Mouse (Mus musculus) CH12.LX (cell line): ENCODE results near the gene 1700122O11Rik.
A peak's percentile ranks its signal among the peaks of the same experiment; 100 is the strongest.

Experiments used
- CTCF ChIP-seq, 2 experiments: IDR thresholded peaks in 1 of 2; conservative IDR thresholded peaks in 1 of 2; 2 replicates each; pipeline ENCODE4 v1.5.1; 2011 to 2012; ENCODE audit warnings: low read depth in 2 of 2, low read length in 2 of 2, improper control_type of control experiment in 1 of 2, inconsistent platforms in 1 of 2, mild to moderate bottlenecking in 1 of 2, moderate library complexity in 1 of 2
- EP300 ChIP-seq: IDR thresholded peaks from 2 replicates; pipeline ENCODE4 v1.6.1; 2011; ENCODE audit warnings: low read length, improper control_type of control experiment
- GABPA ChIP-seq: IDR thresholded peaks from 2 replicates; pipeline ENCODE4 v1.6.1; 2012; ENCODE audit warnings: low read depth, low read length, improper control_type of control experiment, inconsistent platforms; ENCODE audit not compliant: insufficient replicate concordance
- MXI1 ChIP-seq: IDR thresholded peaks from 2 replicates; pipeline ENCODE4 v1.6.1; 2011; ENCODE audit warnings: mild to moderate bottlenecking, low read depth, low read length, improper control_type of control experiment
- NELFE ChIP-seq: IDR thresholded peaks from 2 replicates; pipeline ENCODE4 v1.6.1; 2011; ENCODE audit warnings: low read depth, low read length, improper control_type of control experiment
- POLR2A ChIP-seq: IDR thresholded peaks from 2 replicates; pipeline ENCODE4 v1.6.1; 2011; ENCODE audit warnings: low read depth, mild to moderate bottlenecking, improper control_type of control experiment, low read length
- SMC3 ChIP-seq: IDR thresholded peaks from 2 replicates; pipeline ENCODE4 v1.6.1; 2011; ENCODE audit warnings: low read depth, low read length, improper control_type of control experiment
- USF2 ChIP-seq: conservative IDR thresholded peaks from 2 replicates; pipeline ENCODE4 v1.6.1; 2011; ENCODE audit warnings: low read depth, low read length, improper control_type of control experiment
- ZC3H11A ChIP-seq: IDR thresholded peaks from 2 replicates; pipeline ENCODE4 v1.6.1; 2012; ENCODE audit warnings: low read depth, mild to moderate bottlenecking, inconsistent platforms, low read length, improper control_type of control experiment

GRCm38 (mm10) chr17:48043154-48043880 lies 5.2 kb upstream of the 1700122O11Rik start:
- TF ChIP-seq POLR2A (no peak), CTCF (conservative IDR thresholded peaks at IDR 0.05 in 1 of 2, IDR thresholded peaks at IDR 0.05 in 1 of 2; ENCODE audit: low read depth in 2 of 2, low read length in 2 of 2) (peak in 1 of 2 experiments; percentile 35; a peak in 2 of 4 replicates), SMC3 (0 out of 2 replicates have a peak, but pooled peaks have one; percentile 10), ZC3H11A (no peak), MXI1 (no peak), EP300 (no peak), GABPA (no peak), USF2 (no peak), NELFE (no peak)
